Mouse (Mus musculus): Measurements from ENCODE around the gene Fam53b. TPM values are rescaled to one million over a fixed set of nuclear protein-coding genes. Genes with fewer than 3 reads are reported as not detected.

Gene Fam53b
- polyA plus RNA-seq, 1 experiment from 2014 or later = 20.4 TPM

GRCm38 (mm10) chr7:132681296-132681695, 132.4 kb downstream of the Fam53b start:
- Histone ChIP-seq H3K27ac (ENCODE audit: low read depth) (no peak overlapping the region), H3K36me3 (ENCODE audit: control insufficient read depth, insufficient read depth, low read length) (no peaks in the 10 kb centered on the region), H3K27me3 (replicated peaks; ENCODE audit: control insufficient read depth, insufficient read depth, low read length) (no peaks in the 10 kb centered on the region), H3K4me3 (ENCODE audit: low read depth, low read length) (no peak overlapping the region), H3K4me1 (replicated peaks; ENCODE audit: control insufficient read depth, insufficient read depth, low read length) (no peaks in the 10 kb centered on the region), H3K9ac (ENCODE audit: low read length) (no peak overlapping the region), H3K4me2 (ENCODE audit: low read length) (no peak overlapping the region), H3K9me3 (ENCODE audit: control insufficient read depth, low read length) (no peaks in the 10 kb centered on the region)
- DNase-seq (ENCODE audit: low spot score) (no peak), ATAC-seq (replicated peaks; ENCODE audit: low FRiP score, low TSS enrichment, low read depth) (no peak)
- 85% methylated on average over 11 of the region's 11 CpGs for WGBS

GRCm38 (mm10) chr7:132679549-132679948, 134.1 kb downstream of the Fam53b start:
- Histone ChIP-seq H3K4me2 (ENCODE audit: low read length) (no peak overlapping the region), H3K4me1 (replicated peaks; ENCODE audit: control insufficient read depth, insufficient read depth, low read length) (no peaks in the 10 kb centered on the region), H3K27ac (ENCODE audit: low read depth) (no peak overlapping the region), H3K4me3 (ENCODE audit: low read depth, low read length) (no peak overlapping the region), H3K36me3 (ENCODE audit: control insufficient read depth, insufficient read depth, low read length) (no peaks in the 10 kb centered on the region), H3K27me3 (replicated peaks; ENCODE audit: control insufficient read depth, insufficient read depth, low read length) (no peaks in the 10 kb centered on the region), H3K9me3 (ENCODE audit: control insufficient read depth, low read length) (no peaks in the 10 kb centered on the region), H3K9ac (ENCODE audit: low read length) (no peak overlapping the region)
- ATAC-seq (replicated peaks; ENCODE audit: low FRiP score, low TSS enrichment, low read depth) (no peak), DNase-seq (ENCODE audit: low spot score) (no peak)
- WGBS = 78% methylated on average over 6 of the region's 6 CpGs

- WGBS = 53% methylated on average over 4 of the region's 4 CpGs
- DNase-seq (ENCODE audit: low spot score) = no peak
These were observed 134.6 kb downstream of the Fam53b start for GRCm38 (mm10) chr7:132679117-132679516.

DNA sequence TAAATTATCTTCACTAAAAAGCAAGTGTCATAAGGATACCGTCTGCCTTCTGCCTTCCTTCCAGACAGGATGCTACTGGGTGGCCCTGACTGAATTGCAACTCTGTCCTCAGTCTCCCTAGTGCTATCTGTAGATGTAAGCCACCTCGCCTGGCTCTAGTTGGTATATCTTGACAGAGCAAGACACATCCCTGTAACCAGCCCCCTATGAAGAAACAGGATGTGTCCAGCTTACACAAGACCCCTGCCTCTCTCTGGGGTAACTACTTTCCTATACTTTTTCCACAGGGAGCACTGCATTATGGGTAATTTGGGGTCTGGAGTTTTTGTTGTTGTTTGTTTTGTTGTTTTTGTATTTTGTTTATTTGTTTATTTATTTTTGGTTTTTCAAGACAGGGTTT, 137.8 kb downstream of the Fam53b start:
- Histone ChIP-seq H3K9ac (ENCODE audit: low read length) (no peak overlapping the region), H3K27me3 (replicated peaks; ENCODE audit: control insufficient read depth, insufficient read depth, low read length) (no peaks in the 10 kb centered on the region), H3K4me2 (ENCODE audit: low read length) (no peak overlapping the region), H3K27ac (ENCODE audit: low read depth) (no peak overlapping the region), H3K4me3 (ENCODE audit: low read depth, low read length) (no peak overlapping the region), H3K4me1 (replicated peaks; ENCODE audit: control insufficient read depth, insufficient read depth, low read length) (peaks cover 8% of the 10 kb centered on the region), H3K9me3 (ENCODE audit: control insufficient read depth, low read length) (no peaks in the 10 kb centered on the region), H3K36me3 (ENCODE audit: control insufficient read depth, insufficient read depth, low read length) (no peaks in the 10 kb centered on the region)
- DNase-seq (ENCODE audit: low spot score) (no peak), ATAC-seq (replicated peaks; ENCODE audit: low FRiP score, low TSS enrichment, low read depth) (no peak; the same call in 1 of the 2 replicates)
- 86% methylated on average over 2 of the region's 2 CpGs for WGBS

More at GRCm38 (mm10) chr7:132679117-132679516, 134.6 kb downstream of the Fam53b start:
- Histone ChIP-seq H3K4me2 (ENCODE audit: low read length) (no peak overlapping the region), H3K4me3 (ENCODE audit: low read depth, low read length) (no peak overlapping the region), H3K9ac (ENCODE audit: low read length) (no peak overlapping the region), H3K9me3 (ENCODE audit: control insufficient read depth, low read length) (no peaks in the 10 kb centered on the region), H3K4me1 (replicated peaks; ENCODE audit: control insufficient read depth, insufficient read depth, low read length) (no peaks in the 10 kb centered on the region), H3K27ac (ENCODE audit: low read depth) (no peak overlapping the region), H3K27me3 (replicated peaks; ENCODE audit: control insufficient read depth, insufficient read depth, low read length) (no peaks in the 10 kb centered on the region), H3K36me3 (ENCODE audit: control insufficient read depth, insufficient read depth, low read length) (no peaks in the 10 kb centered on the region)
- ATAC-seq (replicated peaks; ENCODE audit: low FRiP score, low TSS enrichment, low read depth) = no peak

DNA sequence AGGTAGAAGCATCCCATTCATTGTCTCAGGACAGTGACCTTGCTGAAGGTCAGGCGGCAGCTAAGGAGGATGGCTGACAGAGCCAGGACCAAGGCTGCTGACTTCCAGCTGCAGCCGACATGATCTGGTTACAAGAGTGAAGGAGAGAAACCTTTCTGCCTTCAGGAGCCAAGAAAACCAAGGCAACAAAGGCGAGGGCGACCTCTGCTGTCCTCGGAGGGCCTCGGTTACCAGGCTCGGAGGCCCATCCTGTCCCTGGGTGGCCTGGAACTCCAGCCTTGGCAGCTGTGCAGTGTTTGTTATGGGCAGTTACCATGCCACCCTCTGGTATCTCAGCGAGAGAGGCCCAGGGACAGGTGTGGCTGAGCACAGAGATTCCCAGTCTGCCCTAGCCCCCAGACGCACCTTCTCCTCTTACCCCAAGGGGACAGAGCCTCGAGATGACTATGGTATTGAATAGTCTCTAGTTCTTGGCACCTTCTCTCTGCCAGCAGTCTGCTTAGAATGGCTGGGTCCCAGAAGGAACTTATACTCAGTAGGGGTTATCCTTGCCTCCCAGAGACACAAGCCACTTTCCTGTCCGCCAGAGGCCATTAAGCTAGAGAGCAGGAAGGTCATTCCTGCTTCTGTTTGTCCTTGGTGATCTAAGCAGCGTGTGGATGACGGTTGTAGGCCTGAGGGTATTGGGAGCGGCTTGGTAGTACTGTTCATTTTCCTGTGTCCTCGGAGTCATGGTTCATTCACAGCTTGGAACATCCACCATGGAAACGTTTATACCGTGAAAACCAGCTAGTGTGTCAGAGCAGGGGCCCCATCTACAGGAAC, 139.5 kb downstream of the Fam53b start:
- Histone ChIP-seq H3K36me3 (ENCODE audit: control insufficient read depth, insufficient read depth, low read length) (no peaks in the 10 kb centered on the region), H3K9ac (ENCODE audit: low read length) (no peak overlapping the region), H3K27me3 (replicated peaks; ENCODE audit: control insufficient read depth, insufficient read depth, low read length) (no peaks in the 10 kb centered on the region), H3K4me2 (ENCODE audit: low read length) (no peak overlapping the region), H3K9me3 (ENCODE audit: control insufficient read depth, low read length) (no peaks in the 10 kb centered on the region), H3K4me1 (replicated peaks; ENCODE audit: control insufficient read depth, insufficient read depth, low read length) (peaks cover 8% of the 10 kb centered on the region), H3K4me3 (ENCODE audit: low read depth, low read length) (no peak overlapping the region), H3K27ac (ENCODE audit: low read depth) (no peak overlapping the region)
- DNase-seq (ENCODE audit: low spot score) (no peak), ATAC-seq (replicated peaks; ENCODE audit: low FRiP score, low TSS enrichment, low read depth) (0 out of 2 replicates have a peak, but pooled peaks have one; percentile 22)
- WGBS = 54% methylated on average over 17 of the region's 17 CpGs

DNA sequence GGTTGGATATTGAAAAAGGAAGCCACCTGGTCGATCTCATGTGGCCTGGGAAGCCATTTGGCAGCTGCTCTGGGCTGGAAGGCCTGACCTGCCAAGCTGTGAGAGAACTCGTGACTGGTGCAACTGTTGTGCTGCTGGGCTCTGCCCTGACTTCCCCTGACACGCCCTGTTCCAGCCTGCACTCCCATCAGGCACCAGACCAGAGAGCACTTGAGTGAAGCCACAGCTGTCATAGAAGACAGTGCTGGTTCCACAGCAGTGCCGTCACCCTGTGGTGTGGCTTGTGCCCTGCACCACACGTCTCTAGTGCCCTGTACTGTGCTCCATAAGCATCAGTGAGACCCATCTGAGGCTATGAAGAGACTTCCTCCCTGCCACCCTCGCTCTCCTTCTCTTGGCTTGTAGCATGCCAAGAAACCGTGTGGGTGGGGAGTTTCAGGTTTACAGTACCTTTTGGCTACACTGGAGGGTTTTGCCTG, 141.2 kb downstream of the Fam53b start:
- WGBS = 59% methylated on average over 7 of the region's 7 CpGs
- ATAC-seq (replicated peaks; ENCODE audit: low FRiP score, low TSS enrichment, low read depth) = no peak

GRCm38 (mm10) chr7:132670863-132671165, 142.9 kb downstream of the Fam53b start:
- H3K27me3 ChIP-seq (replicated peaks; ENCODE audit: control insufficient read depth, insufficient read depth, low read length) = no peaks in the 10 kb centered on the region
- H3K4me3 ChIP-seq (ENCODE audit: low read depth, low read length) = no peak overlapping the region
- no peak overlapping the region for H3K9ac ChIP-seq (ENCODE audit: low read length)
- ATAC-seq (replicated peaks; ENCODE audit: low FRiP score, low TSS enrichment, low read depth) = no peak
- H3K4me2 ChIP-seq (ENCODE audit: low read length) = no peak overlapping the region
- WGBS = 93% methylated on average over 3 of the region's 3 CpGs
- peaks cover 8% of the 10 kb centered on the region for H3K4me1 ChIP-seq (replicated peaks; ENCODE audit: control insufficient read depth, insufficient read depth, low read length)
- H3K36me3 ChIP-seq (ENCODE audit: control insufficient read depth, insufficient read depth, low read length) = no peaks in the 10 kb centered on the region
- no peaks in the 10 kb centered on the region for H3K9me3 ChIP-seq (ENCODE audit: control insufficient read depth, low read length)
- no peak overlapping the region for H3K27ac ChIP-seq (ENCODE audit: low read depth)
- DNase-seq (ENCODE audit: low spot score) = no peak

More for the DNA sequence above, 141.2 kb downstream of the Fam53b start:
- H3K27me3 ChIP-seq (replicated peaks; ENCODE audit: control insufficient read depth, insufficient read depth, low read length) = no peaks in the 10 kb centered on the region
- H3K4me2 ChIP-seq (ENCODE audit: low read length) = no peak overlapping the region
- no peaks in the 10 kb centered on the region for H3K9me3 ChIP-seq (ENCODE audit: control insufficient read depth, low read length)
- no peaks in the 10 kb centered on the region for H3K36me3 ChIP-seq (ENCODE audit: control insufficient read depth, insufficient read depth, low read length)
- no peak overlapping the region for H3K27ac ChIP-seq (ENCODE audit: low read depth)
- H3K4me3 ChIP-seq (ENCODE audit: low read depth, low read length) = no peak overlapping the region
- no peak for DNase-seq (ENCODE audit: low spot score)
- no peak overlapping the region for H3K9ac ChIP-seq (ENCODE audit: low read length)
- H3K4me1 ChIP-seq (replicated peaks; ENCODE audit: control insufficient read depth, insufficient read depth, low read length) = peaks cover 8% of the 10 kb centered on the region

DNA sequence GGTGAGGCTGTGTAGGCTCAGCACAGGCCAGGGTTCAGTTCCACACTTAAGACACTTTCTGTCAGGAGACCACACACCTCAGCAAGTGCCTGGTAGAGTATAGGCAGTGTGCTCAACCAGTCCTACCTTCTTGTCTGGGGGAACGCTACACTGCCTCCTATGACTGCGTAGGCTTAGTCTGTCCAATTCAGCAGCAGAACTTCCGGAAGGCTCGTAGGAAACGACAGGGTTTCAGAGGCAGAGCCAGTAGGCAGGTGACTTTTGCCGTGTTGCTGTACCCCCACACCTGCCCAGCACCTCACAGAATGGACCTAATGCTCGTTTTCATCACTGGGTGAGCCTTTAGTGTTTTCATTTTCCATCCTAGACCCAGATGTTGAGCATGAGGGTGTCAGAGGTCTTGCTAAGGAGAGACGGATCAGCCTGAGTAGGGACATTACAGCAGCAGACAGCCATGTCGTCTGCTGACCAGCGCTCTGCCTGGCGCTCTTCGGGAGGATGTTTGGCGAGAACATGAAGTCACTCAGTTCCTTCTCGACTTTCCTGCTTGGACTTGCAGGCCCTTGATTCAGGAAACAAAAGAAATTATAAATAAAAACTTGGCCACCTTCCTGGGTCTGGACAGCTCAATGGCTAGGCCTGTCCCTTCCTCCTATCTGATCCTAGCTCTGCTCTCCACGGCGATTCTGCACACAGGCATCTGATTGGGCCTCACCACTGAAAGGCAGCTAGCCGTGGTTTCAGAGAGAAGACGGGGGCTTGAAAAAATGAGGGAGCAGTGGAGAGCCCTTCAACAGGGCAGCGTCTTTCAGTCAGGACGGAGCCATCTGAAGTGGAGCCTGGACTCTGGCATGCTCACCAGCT, 143.5 kb downstream of the Fam53b start:
- H3K4me1 ChIP-seq (replicated peaks; ENCODE audit: control insufficient read depth, insufficient read depth, low read length) = peaks cover 8% of the 10 kb centered on the region
- no peaks in the 10 kb centered on the region for H3K9me3 ChIP-seq (ENCODE audit: control insufficient read depth, low read length)
- ATAC-seq (replicated peaks; ENCODE audit: low FRiP score, low TSS enrichment, low read depth) (no peak), DNase-seq (ENCODE audit: low spot score) (no peak)
- no peak overlapping the region for H3K27ac ChIP-seq (ENCODE audit: low read depth)
- H3K27me3 ChIP-seq (replicated peaks; ENCODE audit: control insufficient read depth, insufficient read depth, low read length) = no peaks in the 10 kb centered on the region
- no peaks in the 10 kb centered on the region for H3K36me3 ChIP-seq (ENCODE audit: control insufficient read depth, insufficient read depth, low read length)
- H3K4me2 ChIP-seq (ENCODE audit: low read length) = no peak overlapping the region
- H3K4me3 ChIP-seq (ENCODE audit: low read depth, low read length) = no peak overlapping the region
- H3K9ac ChIP-seq (ENCODE audit: low read length) = no peak overlapping the region
- WGBS = 84% methylated on average over 20 of the region's 20 CpGs

Measured in intestine, embryonic 14.5 days (tissue).